Mouse (Mus musculus) forebrain, embryonic 14.5 days (tissue): Measurements from ENCODE around the gene Olig2. TPM values are rescaled to one million over a fixed set of nuclear protein-coding genes. Genes with fewer than 3 reads are reported as not detected.
A peak's percentile ranks its signal among the peaks of the same experiment; 100 is the strongest.

Experiments used
- ATAC-seq: fragments of 200-750 bp; cut with Nextera tagmentation; 2 replicates; pipeline ENCODE4 v1.8.0; 2017; ENCODE audit warnings: mild to moderate bottlenecking, moderate library complexity
- DNase-seq: peaks from one replicate; pipeline ENCODE4 v3.0.0-alpha.2; 2015; ENCODE audit warnings: low spot score
- H3K27ac ChIP-seq: fragments of 300-500 bp; sonication (generic); 2 replicates; pipeline ENCODE4 v1.5.1; 2014; ENCODE audit warnings: low read depth, mild to moderate bottlenecking, control low read depth, low read length, moderate library complexity
- H3K27me3 ChIP-seq: fragments of 300-500 bp; sonication (generic); replicated peaks from 2 replicates; pipeline ENCODE4 v1.6.1; 2014; ENCODE audit warnings: low read length, control low read depth, mixed read lengths; ENCODE audit not compliant: control insufficient read depth, insufficient read depth
- H3K36me3 ChIP-seq: fragments of 300-500 bp; sonication (generic); 2 replicates; pipeline ENCODE4 v1.6.1; 2014; ENCODE audit warnings: low read length, control low read depth; ENCODE audit not compliant: control insufficient read depth, insufficient read depth
- H3K4me1 ChIP-seq: fragments of 300-500 bp; sonication (generic); 2 replicates; pipeline ENCODE4 v1.6.1; 2014; ENCODE audit warnings: antibody characterized with exemption, low read length, control low read depth; ENCODE audit not compliant: control insufficient read depth, insufficient read depth
- H3K4me2 ChIP-seq: fragments of 300-500 bp; sonication (generic); 2 replicates; pipeline ENCODE4 v1.6.1; 2014; ENCODE audit warnings: mild to moderate bottlenecking, control low read depth, low read length
- H3K4me3 ChIP-seq: fragments of 300-500 bp; sonication (generic); 2 replicates; pipeline ENCODE4 v1.5.1; 2014; ENCODE audit warnings: low read depth, low read length, control low read depth
- H3K9ac ChIP-seq: fragments of 300-500 bp; sonication (generic); 2 replicates; pipeline ENCODE4 v1.6.1; 2014; ENCODE audit warnings: mild to moderate bottlenecking, low read length, control low read depth, moderate library complexity
- H3K9me3 ChIP-seq: fragments of 300-500 bp; sonication (generic); replicated peaks from 2 replicates; pipeline ENCODE4 v1.6.1; 2016; ENCODE audit warnings: low read length, control low read depth, mixed read lengths; ENCODE audit not compliant: control insufficient read depth
- WGBS: fragments of 180-500 bp; shearing (Covaris S2); extraction: QIAGEN DNeasy Blood & Tissue Kit; methylation state at CpG from one replicate; pipeline ENCODE4 v1.1.7; 2014; 5-methylcytosine and 5-hydroxymethylcytosine counted together
- polyA plus RNA-seq: library from polyadenylated mRNA; unstranded; fragments of >200 nt; fragmentation: Nextera tagmentation; extraction: Ambion mirVana; gene quantifications from 2 replicates; pipeline ENCODE4 v1.2.1, GENCODE M21; 2014

The Olig2 gene
- 5.2 and 6.3 TPM in 2 replicates for polyA plus RNA-seq

DNA sequence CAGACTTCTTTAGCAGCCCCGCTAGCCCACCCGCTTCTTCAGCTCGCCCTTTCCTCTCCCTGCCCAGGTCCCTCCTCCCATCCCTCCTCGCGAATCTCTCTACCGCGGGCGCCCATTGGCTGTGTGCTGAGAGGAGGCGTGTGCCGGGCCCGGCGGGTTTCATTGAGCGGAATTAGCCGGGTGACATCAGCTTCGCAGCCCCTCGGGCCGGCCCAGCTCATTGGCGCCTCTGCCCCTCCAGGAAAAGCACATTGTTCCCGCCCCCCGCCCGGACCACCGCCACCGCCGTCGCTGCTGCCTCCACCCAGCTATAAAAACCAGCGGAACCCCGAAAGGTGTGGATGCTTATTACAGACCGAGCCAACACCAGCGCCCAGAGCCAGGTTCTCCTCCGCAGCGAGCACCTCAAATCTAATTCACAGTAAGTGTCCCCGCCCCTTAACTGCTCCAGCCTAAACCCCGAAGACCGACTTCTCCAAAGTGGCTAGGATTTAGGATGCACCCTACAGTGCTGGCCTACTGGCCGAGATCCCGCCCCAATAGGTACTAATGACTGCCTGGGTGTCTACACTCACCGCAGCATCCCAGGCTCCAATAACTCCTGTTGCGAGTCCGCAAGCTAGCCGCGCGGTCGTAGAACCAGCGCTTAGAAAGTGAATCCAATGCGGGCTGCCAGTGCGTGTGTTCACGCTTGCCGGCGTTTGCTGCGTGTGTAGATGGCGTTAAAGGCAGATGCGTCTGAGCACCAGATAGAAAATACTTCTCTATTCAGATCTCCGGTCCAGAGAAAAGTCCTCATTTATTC, at the start of gene Olig2:
Gene Olig2 (plus strand): TSS at position 225 of the 805 bp plus-strand sequence.
- peak; percentile 89 for DNase-seq
- H3K27ac ChIP-seq, result peak within 1 kb of the TSS; percentile 52; the same call in 1 of the 2 replicates

DNA sequence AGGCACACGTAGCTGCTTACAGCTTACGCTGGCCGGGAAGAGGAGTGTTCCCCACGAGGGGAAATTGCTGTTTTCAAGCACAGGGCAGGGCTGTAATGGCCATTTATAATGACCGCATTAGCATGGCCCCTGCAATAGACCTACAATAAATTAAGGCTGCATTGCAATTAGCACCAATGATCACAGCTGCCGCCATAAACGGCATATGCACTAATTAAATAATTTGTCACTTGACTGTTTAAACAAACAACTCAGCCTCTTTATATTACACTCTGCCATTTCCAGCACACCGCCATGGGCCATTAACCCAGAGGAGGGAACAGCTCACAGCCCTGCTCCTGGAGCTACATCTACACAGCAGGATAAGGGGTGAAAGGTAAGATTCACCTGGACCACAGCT, 49.4 kb upstream of the Olig2 start:
- H3K27me3 ChIP-seq, result peaks cover 42% of the 10 kb centered on the region

More for the DNA sequence above, at the start of gene Olig2:
- ATAC-seq, result peak; percentile 94
- Histone ChIP-seq H3K9ac (peak within 1 kb of the TSS; percentile 61), H3K9me3 (no peaks in the 10 kb centered on the region), H3K4me2 (peak within 1 kb of the TSS; percentile 56), H3K4me1 (peaks cover 22% of the 10 kb centered on the region), H3K4me3 (peak within 1 kb of the TSS; percentile 40), H3K36me3 (no peaks in the 10 kb centered on the region), H3K27me3 (peaks cover 76% of the 10 kb centered on the region)
- WGBS, result under 1% methylated on average over 53 of the region's 53 CpGs

GRCm38 (mm10) chr16:91187046-91187445, 38.2 kb upstream of the Olig2 start:
- DNase-seq (no peak), ATAC-seq (no peak)
- H3K4me2 ChIP-seq, result no peak overlapping the region
- H3K9ac ChIP-seq, result no peak overlapping the region
- no peak overlapping the region for H3K27ac ChIP-seq
- H3K4me3 ChIP-seq, result no peak overlapping the region
- peaks cover 29% of the 10 kb centered on the region for H3K27me3 ChIP-seq
- H3K9me3 ChIP-seq, result no peaks in the 10 kb centered on the region
- 63% methylated on average over 8 of the region's 8 CpGs for WGBS
- H3K36me3 ChIP-seq, result no peaks in the 10 kb centered on the region
- peaks cover 5% of the 10 kb centered on the region for H3K4me1 ChIP-seq

More for the DNA sequence above, 49.4 kb upstream of the Olig2 start:
- no peaks in the 10 kb centered on the region for H3K36me3 ChIP-seq
- H3K4me2 ChIP-seq, result no peak overlapping the region
- H3K9ac ChIP-seq, result no peak overlapping the region
- H3K4me3 ChIP-seq, result no peak overlapping the region
- ATAC-seq (peak; percentile 49), DNase-seq (peak; percentile 80)
- peaks cover 36% of the 10 kb centered on the region for H3K4me1 ChIP-seq
- 14% methylated on average over 8 of the region's 8 CpGs for WGBS
- no peak overlapping the region for H3K27ac ChIP-seq
- H3K9me3 ChIP-seq, result no peaks in the 10 kb centered on the region

- 68% methylated on average over 9 of the region's 10 CpGs for WGBS
- Histone ChIP-seq H3K4me3 (no peak overlapping the region), H3K4me1 (peaks cover 12% of the 10 kb centered on the region), H3K36me3 (no peaks in the 10 kb centered on the region), H3K9ac (no peak overlapping the region), H3K9me3 (no peaks in the 10 kb centered on the region), H3K4me2 (no peak overlapping the region), H3K27ac (no peak overlapping the region), H3K27me3 (peaks cover 25% of the 10 kb centered on the region)
- DNase-seq (no peak), ATAC-seq (no peak)
Measured at GRCm38 (mm10) chr16:91187662-91188061, 37.6 kb upstream of the Olig2 start.

DNA sequence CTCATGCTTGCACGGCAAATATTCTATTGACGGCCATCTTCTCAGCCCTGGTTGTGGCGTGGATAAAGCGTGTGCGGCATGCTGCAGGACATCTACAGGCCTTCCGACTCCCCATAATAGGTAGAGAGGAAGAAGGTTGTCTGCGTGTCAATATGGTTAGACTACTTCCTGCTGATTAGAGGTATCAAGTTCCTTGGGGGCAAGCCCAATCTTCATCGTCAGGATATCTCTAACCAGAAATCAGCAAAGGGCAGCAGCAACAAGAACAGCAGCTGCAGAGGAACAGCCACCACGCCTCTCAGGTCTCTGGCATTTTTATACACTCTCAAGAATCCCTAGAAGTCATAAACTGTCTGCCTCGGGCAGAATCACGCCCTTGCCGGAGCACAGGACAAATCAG, 37.0 kb upstream of the Olig2 start:
- Histone ChIP-seq H3K36me3 (no peaks in the 10 kb centered on the region), H3K4me2 (no peak overlapping the region), H3K27ac (no peak overlapping the region), H3K9ac (no peak overlapping the region), H3K4me3 (no peak overlapping the region), H3K9me3 (no peaks in the 10 kb centered on the region), H3K27me3 (peaks cover 21% of the 10 kb centered on the region), H3K4me1 (peaks cover 14% of the 10 kb centered on the region)
- ATAC-seq, result no peak
- WGBS, result 98% methylated on average over 12 of the region's 12 CpGs
- no peak for DNase-seq

GRCm38 (mm10) chr16:91191233-91191632, 34.0 kb upstream of the Olig2 start:
- 0 out of 2 replicates have a peak, but pooled peaks have one; percentile 9 for ATAC-seq
- Histone ChIP-seq H3K4me3 (no peak overlapping the region), H3K27ac (peak overlapping the region; percentile 36; the same call in 1 of the 2 replicates), H3K9ac (no peak overlapping the region), H3K4me1 (peaks cover 14% of the 10 kb centered on the region), H3K4me2 (no peak overlapping the region), H3K27me3 (peaks cover 12% of the 10 kb centered on the region), H3K36me3 (no peaks in the 10 kb centered on the region), H3K9me3 (no peaks in the 10 kb centered on the region)
- 67% methylated on average over 6 of the region's 6 CpGs for WGBS
- no peak for DNase-seq

DNA sequence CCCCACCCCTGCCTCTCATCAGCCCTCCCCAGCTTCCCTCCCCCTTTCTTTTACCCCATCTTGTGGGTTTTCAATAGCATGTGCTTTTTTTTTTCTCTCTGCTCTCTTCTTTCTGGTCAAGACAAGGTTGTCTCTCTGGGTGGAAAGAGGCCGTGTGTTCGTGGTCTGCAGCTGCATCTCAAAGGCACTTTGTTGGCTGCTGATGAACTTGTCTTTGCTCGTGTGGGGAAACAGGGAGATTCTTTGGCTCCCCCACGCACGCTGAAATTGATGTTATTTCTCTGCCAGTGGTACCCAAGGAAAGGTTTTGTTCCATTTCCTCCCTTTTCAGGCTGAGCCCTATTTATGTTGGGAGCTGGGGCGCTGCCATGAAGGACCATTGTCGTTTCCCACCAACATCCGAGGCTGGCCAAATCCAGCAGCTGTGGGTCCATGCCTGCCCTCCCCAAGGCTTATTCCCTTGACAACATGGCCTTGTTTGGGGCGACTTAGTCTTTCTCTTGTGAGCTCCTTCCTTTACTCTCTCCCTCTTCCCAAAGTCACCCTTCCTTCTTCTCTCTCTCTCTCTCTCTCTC, 33.5 kb upstream of the Olig2 start:
- Histone ChIP-seq H3K4me1 (peaks cover 14% of the 10 kb centered on the region), H3K9me3 (no peaks in the 10 kb centered on the region), H3K27me3 (peaks cover 12% of the 10 kb centered on the region), H3K4me3 (no peak overlapping the region), H3K4me2 (no peak overlapping the region), H3K36me3 (no peaks in the 10 kb centered on the region), H3K9ac (no peak overlapping the region), H3K27ac (peak overlapping the region; percentile 36; the same call in 1 of the 2 replicates)
- WGBS, result 33% methylated on average over 9 of the region's 9 CpGs
- DNase-seq (peak; percentile 75), ATAC-seq (peak; percentile 60; the same call in 1 of the 2 replicates)

GRCm38 (mm10) chr16:91192672-91193354, 32.4 kb upstream of the Olig2 start:
- peak overlapping the region; percentile 6 for H3K4me2 ChIP-seq
- no peaks in the 10 kb centered on the region for H3K9me3 ChIP-seq
- peaks cover 12% of the 10 kb centered on the region for H3K27me3 ChIP-seq
- 4% methylated on average over 15 of the region's 15 CpGs for WGBS
- no peaks in the 10 kb centered on the region for H3K36me3 ChIP-seq
- peak; percentile 68 for ATAC-seq
- H3K4me3 ChIP-seq, result no peak overlapping the region
- peak; percentile 59 for DNase-seq
- no peak overlapping the region for H3K9ac ChIP-seq
- H3K27ac ChIP-seq, result no peak overlapping the region
- peaks cover 14% of the 10 kb centered on the region for H3K4me1 ChIP-seq
